Mouse (Mus musculus) retina, embryonic 14.5 days (tissue): ENCODE data around the gene Vmn1r230.

Experiments
- DNase-seq: peaks from one replicate; pipeline ENCODE4 v3.0.0-alpha.2; 2015; ENCODE audit warnings: low spot score

The Vmn1r230 gene

GRCm38 (mm10) chr17:20840144-20840543 is at the start of gene Vmn1r230:
TSS of gene Vmn1r230 (plus strand) at chr17:20840444.
- no peak for DNase-seq

- DNase-seq, result no peak
These were observed 29.0 kb upstream of the Vmn1r230 start, which contains the start of gene Vmn1r229 for GRCm38 (mm10) chr17:20811255-20811654. TSS of gene Vmn1r229 (plus strand) at chr17:20811555.
